Mouse (Mus musculus) adrenal gland, postnatal 36 days (tissue): ENCODE measurements around the gene Rrm1. TPM values are rescaled to one million over a fixed set of nuclear protein-coding genes. Genes with fewer than 3 reads are reported as not detected.
"Not testable (repeated sequence)": the region's sequence is repeated elsewhere in the genome, so short reads cannot be mapped to it uniquely, and the experiment has no call there.

ENCODE experiments used
- DNase-seq, 2 experiments: peaks; one replicate each; pipeline ENCODE4 v3.0.0; 2021; ENCODE audit warnings: mixed read lengths in 1 of 2
- total RNA-seq, 2 experiments: library from RNA; stranded (reverse); gene quantifications; 2 replicates each; pipeline ENCODE4 v1.2.3; 2021

Gene Rrm1
- total RNA-seq, 2 experiments from 2014 or later, result 19.2 to 21.4 TPM

DNA sequence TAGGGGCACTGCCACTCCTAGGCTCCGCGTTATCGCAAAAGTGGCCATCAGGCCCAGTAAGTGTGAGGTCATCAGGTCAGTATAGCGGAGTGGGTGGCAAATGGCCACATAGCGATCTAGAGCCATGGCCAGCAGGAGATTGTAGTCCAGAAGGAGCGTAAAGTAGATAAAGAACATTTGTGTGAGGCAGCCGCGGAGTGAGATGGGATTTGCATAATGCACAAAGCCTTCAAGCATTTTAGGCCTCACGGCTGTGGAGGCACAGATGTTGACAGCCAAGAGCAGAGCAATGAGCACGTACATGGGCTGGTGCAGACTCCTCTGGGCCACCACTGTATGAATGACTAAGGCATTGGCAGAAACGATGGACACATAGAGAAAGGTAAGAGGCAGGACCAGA is 35.9 kb downstream of the Rrm1 start:
- DNase-seq, result no peak

- no peak for DNase-seq
Observed at GRCm38 (mm10) chr7:102478425-102478824, 36.9 kb downstream of the Rrm1 start.

GRCm38 (mm10) chr7:102478926-102479325 is 37.4 kb downstream of the Rrm1 start:
- DNase-seq, result no peak

DNA sequence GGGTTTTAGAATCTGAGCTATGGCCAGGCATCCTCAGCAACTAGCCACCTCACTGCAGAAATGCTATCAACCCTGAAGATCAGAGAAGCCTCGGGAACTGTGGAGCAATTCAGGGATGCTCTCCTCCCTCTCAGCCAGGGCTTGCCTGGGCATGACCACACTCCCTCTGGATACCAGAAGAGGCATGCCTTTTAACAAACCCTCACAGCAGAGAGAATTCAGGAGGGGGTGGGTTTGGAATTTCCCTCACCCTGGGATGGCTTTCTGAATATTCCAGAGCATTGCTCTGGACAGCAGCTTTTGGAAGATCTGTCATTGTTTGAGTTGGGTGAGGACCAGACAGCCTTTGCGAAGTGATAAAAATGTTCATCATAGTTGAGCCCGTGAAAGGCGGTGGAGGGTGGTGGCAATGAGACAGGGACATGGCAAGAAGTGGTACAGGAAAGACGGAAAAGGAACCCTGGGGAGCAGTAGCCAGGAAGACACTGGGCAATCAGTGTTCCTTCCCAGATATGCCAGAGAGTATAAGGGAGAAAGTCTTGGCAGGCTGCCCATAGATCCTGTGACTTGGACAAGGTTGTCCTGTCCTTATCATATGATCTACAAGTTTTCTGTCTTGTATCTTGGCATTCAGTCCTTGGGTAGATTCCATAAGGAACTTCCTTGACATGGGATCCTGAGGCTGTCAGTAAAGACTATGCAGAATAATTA is 38.0 kb downstream of the Rrm1 start:
- DNase-seq, result peak; percentile 72 to 80

GRCm38 (mm10) chr7:102480821-102481220 is 39.3 kb downstream of the Rrm1 start:
- DNase-seq, result peak; percentile 19 to 39

DNA sequence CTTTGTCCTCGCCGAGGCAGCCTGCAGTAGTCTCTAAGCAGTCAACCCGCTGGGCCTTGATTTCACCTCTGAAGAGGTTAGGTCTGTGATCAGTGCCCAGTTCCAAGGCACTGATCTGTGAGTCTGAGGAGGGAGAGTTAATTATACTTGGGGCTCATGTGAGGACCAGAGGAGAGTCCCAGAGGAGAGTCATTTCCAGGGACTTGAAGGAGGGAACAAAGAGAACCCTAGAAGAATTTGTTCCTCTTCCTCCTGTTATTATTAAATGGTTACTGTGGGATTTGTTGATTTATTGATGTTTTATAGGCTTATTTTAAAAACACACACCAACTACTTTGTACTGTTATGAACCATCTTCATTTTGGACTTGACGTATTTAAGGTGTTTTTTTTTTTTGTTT is 40.1 kb downstream of the Rrm1 start, which contains the start of gene Olfr543:
TSS of gene Olfr543 (minus strand) at position 101 of the 400 bp plus-strand sequence.
- no peak for DNase-seq

DNA sequence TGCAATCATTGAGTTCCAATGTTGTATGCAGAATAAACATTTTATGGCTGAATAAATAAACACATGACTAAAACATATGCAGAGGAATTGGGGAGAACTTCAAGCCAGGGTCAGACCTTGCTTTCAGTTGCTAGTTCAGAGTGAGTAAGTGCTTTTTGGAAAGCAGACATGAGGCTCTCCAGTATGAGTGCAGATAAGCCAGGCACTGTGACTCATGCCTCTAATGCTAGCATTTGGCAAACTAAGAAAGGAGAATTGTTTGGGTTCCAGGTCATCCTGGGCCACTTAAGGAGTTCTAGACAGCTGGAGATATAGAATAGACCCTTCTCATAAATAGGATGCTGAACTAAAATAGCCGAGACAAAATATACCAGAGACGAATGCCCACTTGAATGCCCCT is 42.2 kb downstream of the Rrm1 start:
- peak; percentile 27 to 39 for DNase-seq

GRCm38 (mm10) chr7:102484766-102485165 is 43.3 kb downstream of the Rrm1 start:
- not testable (repeated sequence) for DNase-seq

DNA sequence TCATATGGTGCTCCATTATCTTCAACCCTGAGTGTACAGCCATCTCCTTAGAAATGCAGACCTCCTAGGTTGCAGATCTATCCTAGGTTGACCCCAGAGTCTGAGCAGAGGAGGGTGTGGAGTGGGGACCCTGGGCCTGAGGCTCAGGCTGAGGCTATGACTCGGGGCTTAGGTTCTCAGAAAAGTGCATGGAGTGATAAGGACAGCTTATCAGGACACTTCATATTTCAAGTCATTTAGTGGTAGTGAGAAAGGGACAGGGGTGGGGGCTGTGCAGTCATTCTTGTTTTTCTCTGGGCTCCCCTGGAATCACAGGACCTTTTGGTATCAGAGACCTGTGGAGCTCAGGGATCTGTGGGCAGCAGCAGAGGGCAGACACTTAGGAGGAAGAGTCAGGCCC is 44.6 kb downstream of the Rrm1 start:
- no peak for DNase-seq

- no peak for DNase-seq
Observed at GRCm38 (mm10) chr7:102488161-102488560, 46.7 kb downstream of the Rrm1 start, which contains the start of gene Olfr544. Gene Olfr544 (minus strand): TSS chr7:102488313.

DNA sequence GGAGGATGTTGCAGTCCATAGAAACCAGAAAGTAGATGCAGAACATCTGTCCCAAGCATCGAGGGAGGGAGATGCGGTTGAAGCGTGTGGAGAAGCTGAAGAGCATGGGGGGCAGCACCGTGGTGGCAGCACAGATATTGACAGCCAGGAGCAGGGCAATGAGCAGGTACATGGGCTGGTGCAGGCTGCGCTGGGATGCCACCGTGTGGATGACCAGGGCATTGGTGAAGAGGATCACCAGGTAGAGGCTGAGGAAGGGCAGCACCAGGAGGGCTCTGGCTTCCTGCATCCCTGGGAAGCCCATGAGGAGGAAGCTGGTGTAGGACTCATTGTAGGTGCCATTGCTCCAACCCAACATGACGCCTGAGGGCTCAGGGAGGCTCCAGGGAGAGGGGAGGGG is 52.9 kb downstream of the Rrm1 start:
- not testable (repeated sequence) for DNase-seq

DNA sequence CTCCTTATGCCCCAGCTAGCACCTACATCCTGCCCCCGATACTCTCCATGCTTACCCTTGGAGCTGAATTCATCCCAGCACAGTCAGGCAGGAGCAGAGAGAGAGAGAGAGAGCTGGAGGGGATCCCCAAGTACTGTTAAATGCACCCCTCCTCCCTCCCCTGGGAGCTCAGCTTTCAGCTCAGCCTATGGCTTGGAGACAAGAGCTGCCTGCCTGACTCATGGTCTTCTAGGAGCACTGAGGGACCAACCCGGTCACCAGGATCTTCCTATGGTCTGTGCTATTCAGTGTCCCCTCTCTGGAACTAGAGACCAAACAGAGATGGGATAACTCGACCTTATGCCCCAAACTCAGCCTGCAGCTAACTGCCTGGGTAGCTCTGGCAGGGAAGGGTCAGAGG is 58.0 kb downstream of the Rrm1 start, which contains the start of gene Olfr545:
TSS of gene Olfr545 (minus strand) at position 101 of the 400 bp plus-strand sequence.
- no peak for DNase-seq

DNA sequence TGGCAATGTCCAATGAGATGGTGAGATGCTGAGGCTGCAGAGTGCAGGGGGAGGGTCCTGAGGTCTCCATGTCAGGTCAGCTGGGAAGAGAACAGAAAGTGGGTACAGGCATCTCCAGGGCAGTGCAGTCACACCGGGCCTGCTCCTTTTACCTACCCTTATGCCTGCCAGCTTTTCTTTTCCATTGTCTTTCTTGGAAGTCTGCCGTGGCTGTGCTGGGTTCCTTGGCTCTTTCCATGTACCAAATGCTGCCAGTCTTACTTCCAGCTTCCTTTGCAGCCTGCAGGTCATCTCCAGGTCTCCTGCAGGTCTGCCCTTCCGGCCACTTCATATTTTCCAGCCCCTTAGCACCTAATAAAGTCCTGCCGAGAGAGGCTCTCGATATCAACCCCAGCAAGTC is 60.5 kb downstream of the Rrm1 start:
- no peak for DNase-seq

DNA sequence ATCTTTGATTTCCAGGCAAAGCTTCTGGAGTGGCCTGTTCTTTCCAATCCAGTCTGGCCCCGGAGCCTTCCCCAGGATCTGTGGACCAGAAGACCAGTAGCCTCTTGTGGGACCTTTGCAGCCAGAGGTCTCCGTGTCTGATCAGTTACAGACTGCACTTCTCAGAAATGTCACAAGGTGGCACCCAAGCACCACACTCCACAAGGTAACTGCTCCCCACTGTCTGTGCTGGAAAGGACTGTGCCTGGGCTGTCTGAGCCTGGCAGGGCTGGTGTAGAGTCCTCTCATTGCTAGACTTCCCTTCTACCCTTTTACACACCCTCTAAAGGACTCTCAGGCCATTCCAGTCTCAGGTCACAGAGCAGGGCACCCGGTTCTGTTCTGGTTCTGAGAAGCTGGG is 65.4 kb downstream of the Rrm1 start:
- peak; percentile 71 to 78 for DNase-seq

GRCm38 (mm10) chr7:102508066-102508465 is 66.6 kb downstream of the Rrm1 start:
- DNase-seq, result no peak

GRCm38 (mm10) chr7:102508666-102509065 is 67.2 kb downstream of the Rrm1 start:
- DNase-seq, result no peak

- DNase-seq, result no peak
Observed at GRCm38 (mm10) chr7:102509726-102510125, 68.2 kb downstream of the Rrm1 start.

DNA sequence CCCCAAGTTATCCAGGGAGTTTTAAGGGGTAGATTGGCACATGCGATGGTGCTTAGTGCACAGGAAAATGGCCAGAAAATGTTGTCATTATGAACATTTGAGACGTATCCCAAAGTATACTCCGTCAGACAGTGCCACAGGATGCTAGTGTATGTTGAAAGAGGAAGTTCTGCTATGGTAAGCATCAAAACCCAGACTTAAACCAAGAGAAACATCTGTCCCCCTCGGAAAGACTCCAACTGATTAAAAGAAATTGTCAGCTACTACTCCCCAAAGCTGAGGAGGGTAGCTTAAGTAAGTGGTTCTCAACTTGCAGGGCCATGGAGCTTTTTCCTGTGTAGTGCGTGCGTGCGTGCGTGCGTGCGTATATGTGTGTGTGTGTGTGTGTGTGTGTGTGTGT is 70.4 kb downstream of the Rrm1 start:
- DNase-seq, result no peak

- DNase-seq, result peak; percentile 91 to 96
Observed at GRCm38 (mm10) chr7:102512814-102513435, 71.4 kb downstream of the Rrm1 start.

- no peak for DNase-seq
Observed at GRCm38 (mm10) chr7:102514144-102514543, 72.6 kb downstream of the Rrm1 start.

DNA sequence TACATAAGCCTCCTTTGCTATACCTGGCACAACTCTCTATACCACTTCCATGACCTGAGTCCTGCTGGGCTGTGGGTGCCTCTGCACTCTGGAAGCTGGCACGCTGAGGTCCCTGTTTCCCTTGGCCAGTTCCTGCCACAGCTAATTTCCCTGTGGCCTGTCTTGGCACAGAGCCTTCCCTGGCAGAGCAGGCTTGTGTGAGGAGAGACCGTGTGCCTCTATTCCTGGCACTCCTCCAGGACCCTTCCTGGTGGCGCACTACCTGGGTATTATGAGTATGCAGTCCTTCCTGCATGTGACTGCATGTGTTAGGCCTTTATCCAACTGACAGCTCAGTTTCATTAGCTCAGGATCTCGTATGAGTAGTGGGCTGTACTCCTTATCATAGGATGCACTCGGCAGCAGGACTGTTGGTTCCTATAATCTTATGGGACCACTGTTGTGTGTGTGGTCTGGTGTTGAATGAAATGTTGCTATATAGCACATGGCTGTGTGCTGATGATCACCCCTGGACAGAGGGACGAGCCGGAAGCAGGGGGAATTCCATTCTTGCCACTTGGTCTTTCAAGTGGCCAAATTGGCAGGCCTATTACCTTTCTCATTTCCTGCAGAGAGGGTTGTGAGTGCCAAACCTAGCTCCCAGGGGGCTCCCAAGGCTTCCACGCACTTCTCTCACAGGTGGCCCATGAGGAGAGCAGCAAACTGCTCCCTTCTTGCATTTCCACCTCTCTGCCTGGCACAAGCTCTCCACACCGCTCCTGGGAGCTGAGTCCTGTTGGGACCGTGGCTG is 75.0 kb downstream of the Rrm1 start:
- peak; percentile 14 to 58 for DNase-seq

DNA sequence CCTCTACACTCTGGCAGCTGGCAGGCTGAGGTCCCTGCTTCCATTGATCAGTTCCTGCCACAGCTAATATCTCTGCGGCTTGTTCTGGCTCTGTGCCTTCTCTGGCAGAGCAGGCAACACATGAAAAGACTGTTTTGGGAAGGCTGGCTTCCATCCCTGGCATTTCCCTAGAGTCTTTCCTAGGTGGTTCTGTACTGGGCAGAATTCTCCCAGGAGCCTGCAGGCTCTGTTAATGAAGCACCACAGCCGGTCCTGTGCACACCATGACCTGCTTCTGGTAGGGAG is 75.5 kb downstream of the Rrm1 start:
- peak in 1 of 2 experiments; percentile 36 for DNase-seq
